Mouse (Mus musculus): Measurements from ENCODE around the gene Upk1b. TPM values are rescaled to one million over a fixed set of nuclear protein-coding genes. Genes with fewer than 3 reads are reported as not detected.

Upk1b gene
- polyA plus RNA-seq, 1 experiment, result 68.1 TPM

DNA sequence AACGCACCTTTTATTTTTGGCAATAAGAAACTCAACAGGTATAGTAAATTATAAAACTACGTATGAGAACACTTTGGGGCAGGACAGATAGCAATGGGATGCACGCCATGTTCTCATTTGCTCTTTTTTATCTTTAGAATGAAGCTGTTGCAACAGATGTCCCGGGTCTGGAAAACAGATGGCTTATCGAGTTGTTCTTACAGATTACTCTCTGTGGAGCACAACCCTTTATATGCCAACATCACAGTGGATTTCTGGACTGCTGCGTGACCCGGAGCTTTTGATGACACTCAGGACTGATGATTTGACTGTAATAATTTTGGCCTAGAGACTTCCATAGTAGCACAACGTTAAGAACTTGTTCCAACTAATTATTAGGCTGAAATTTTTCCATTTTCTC is 32.4 kb downstream of the Upk1b start:
- DNase-seq, result no peak
- no peak overlapping the region for H3K4me3 ChIP-seq (replicated peaks; ENCODE audit: extremely low read depth, low read depth, low read length)
- peaks cover 10% of the 10 kb centered on the region for H3K4me1 ChIP-seq (ENCODE audit: control insufficient read depth, insufficient read depth, low read length)
- TF ChIP-seq POLR2A (IDR thresholded peaks at IDR 0.05; ENCODE audit: borderline replicate concordance, extremely low read depth, low read depth, low read length) (no peak), CTCF (IDR thresholded peaks at IDR 0.05; ENCODE audit: insufficient read depth, low read length) (no peak)
- WGBS, result 81% methylated on average over 8 of the region's 8 CpGs

DNA sequence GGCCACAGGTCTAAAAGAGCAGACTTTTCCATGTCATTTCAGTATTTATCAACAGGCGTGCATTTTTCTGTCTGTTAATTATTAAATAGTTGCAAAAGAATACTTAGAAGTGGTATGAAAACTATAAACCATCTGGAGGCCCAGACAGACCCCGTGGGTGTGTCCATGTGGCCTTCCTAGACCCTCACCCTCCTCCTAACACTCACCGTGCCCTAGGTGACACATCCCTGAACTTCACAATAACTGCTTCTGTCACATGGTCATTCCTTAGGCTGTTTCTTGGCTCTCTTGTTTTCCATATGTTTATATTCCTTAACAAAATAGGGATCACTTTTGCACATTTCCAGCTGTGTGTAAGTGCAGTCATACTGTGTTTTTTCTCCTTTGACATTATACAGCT is 33.5 kb downstream of the Upk1b start:
- WGBS, result 62% methylated on average over 3 of the region's 3 CpGs
- Histone ChIP-seq H3K4me3 (replicated peaks; ENCODE audit: extremely low read depth, low read depth, low read length) (no peak overlapping the region), H3K4me1 (ENCODE audit: control insufficient read depth, insufficient read depth, low read length) (peaks cover 9% of the 10 kb centered on the region; the same call in 1 of the 2 replicates)
- no peak for DNase-seq
- TF ChIP-seq CTCF (IDR thresholded peaks at IDR 0.05; ENCODE audit: insufficient read depth, low read length), result no peak
- no peak for TF ChIP-seq POLR2A (IDR thresholded peaks at IDR 0.05; ENCODE audit: borderline replicate concordance, extremely low read depth, low read depth, low read length)

DNA sequence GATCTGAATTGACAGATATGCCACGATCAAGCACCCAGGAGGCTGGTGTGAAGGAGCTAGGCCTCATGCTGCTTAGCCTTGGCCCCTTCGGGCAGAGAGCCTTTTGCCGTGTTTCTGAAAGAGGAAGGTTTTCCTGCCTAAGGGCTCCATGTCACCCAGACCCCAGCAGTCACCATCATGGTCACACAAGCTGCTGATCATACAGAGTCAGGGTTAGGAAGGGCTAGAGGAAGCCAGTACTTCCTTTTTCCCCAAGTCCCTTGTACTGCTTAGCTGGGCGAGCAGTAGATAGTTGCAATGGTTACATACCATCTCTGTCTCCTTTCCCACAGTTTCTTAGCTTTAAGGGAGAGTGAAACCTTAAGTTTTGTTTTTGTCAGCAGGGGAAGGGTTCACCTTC is 36.6 kb downstream of the Upk1b start:
- TF ChIP-seq CTCF (IDR thresholded peaks at IDR 0.05; ENCODE audit: insufficient read depth, low read length) (no peak), POLR2A (IDR thresholded peaks at IDR 0.05; ENCODE audit: borderline replicate concordance, extremely low read depth, low read depth, low read length) (no peak)

DNA sequence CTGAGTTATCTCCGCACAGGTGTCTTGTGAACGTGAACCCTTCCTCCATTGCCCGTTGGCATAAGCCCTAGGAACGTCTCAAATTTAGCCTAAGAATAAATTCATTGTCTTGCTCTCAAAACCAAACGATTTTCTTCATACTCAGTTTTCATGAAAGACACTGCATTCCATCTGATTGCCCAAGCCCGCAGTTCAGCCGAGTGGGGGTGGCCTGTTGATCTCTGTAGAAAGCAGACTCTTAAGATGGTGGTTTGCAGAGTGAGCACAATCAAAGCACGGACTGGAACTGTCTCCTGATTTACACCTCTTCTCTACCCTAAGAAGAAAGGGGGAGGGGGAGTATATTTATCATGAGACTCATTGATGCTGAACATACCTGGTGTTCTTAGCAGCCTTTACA is 37.7 kb downstream of the Upk1b start:
- TF ChIP-seq POLR2A (IDR thresholded peaks at IDR 0.05; ENCODE audit: borderline replicate concordance, extremely low read depth, low read depth, low read length) (no peak), CTCF (IDR thresholded peaks at IDR 0.05; ENCODE audit: insufficient read depth, low read length) (no peak)
- WGBS, result 74% methylated on average over 8 of the region's 8 CpGs
- H3K4me1 ChIP-seq (ENCODE audit: control insufficient read depth, insufficient read depth, low read length), result peaks cover 14% of the 10 kb centered on the region; the same call in 1 of the 2 replicates
- DNase-seq, result no peak
- H3K4me3 ChIP-seq (replicated peaks; ENCODE audit: extremely low read depth, low read depth, low read length), result no peak overlapping the region

More for the DNA sequence above, 36.6 kb downstream of the Upk1b start:
- DNase-seq, result no peak
- H3K4me3 ChIP-seq (replicated peaks; ENCODE audit: extremely low read depth, low read depth, low read length), result no peak overlapping the region
- peaks cover 12% of the 10 kb centered on the region; the same call in 1 of the 2 replicates for H3K4me1 ChIP-seq (ENCODE audit: control insufficient read depth, insufficient read depth, low read length)
- WGBS, result 54% methylated on average over 4 of the region's 4 CpGs

DNA sequence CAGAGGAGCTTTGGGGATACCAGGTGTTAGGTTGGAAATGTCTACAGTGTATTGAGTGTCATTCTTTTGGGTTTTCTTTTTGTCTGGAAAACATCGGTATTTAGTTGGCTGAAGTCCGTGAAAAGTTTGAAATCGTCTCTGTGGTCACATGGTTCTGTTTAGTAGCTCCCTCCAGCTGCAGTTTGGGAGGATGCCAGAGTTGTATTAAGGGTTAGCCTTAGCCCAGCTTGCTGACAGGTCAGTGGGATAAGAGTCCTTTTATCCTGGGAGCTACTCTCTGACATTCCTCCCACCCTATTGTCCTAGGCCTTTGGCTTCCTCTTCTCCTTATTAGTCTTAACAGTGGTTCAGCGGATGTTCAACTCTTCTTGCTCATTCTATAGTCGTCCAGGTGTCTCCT is 38.2 kb downstream of the Upk1b start:
- no peak overlapping the region for H3K4me3 ChIP-seq (replicated peaks; ENCODE audit: extremely low read depth, low read depth, low read length)
- no peak for DNase-seq
- peaks cover 14% of the 10 kb centered on the region; the same call in 1 of the 2 replicates for H3K4me1 ChIP-seq (ENCODE audit: control insufficient read depth, insufficient read depth, low read length)
- TF ChIP-seq CTCF (IDR thresholded peaks at IDR 0.05; ENCODE audit: insufficient read depth, low read length) (no peak), POLR2A (IDR thresholded peaks at IDR 0.05; ENCODE audit: borderline replicate concordance, extremely low read depth, low read depth, low read length) (no peak)
- WGBS, result 69% methylated on average over 5 of the region's 5 CpGs

DNA sequence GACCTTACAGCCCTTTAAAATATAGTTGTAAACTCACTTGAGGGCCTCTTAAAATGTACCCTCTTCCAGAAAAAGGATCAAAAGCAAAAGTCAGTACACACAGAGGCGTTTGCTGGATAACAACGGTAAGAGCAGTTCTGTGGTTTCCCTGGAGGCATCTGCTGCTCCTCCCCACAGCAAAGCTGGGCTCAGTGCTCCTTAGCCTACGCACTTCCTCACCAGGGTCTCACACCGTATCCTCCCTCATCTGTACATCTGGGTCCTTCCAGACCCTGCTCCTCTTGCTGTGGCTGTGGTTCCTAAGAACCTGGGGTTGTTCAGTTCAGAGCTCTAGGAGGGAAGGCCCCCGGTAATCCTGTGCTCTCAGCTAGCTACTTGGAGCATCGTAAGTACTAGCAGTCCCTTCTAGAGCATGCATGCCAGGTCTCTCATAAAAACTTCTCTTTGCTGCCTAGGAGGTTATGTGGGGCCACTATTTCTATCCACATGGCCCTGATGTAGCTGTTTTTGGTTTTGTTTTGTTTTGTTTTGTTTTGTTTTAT is 39.2 kb downstream of the Upk1b start:
- no peak for DNase-seq
- TF ChIP-seq POLR2A (IDR thresholded peaks at IDR 0.05; ENCODE audit: borderline replicate concordance, extremely low read depth, low read depth, low read length) (no peak), CTCF (IDR thresholded peaks at IDR 0.05; ENCODE audit: insufficient read depth, low read length) (no peak)
- Histone ChIP-seq H3K4me1 (ENCODE audit: control insufficient read depth, insufficient read depth, low read length) (peaks cover 20% of the 10 kb centered on the region), H3K4me3 (replicated peaks; ENCODE audit: extremely low read depth, low read depth, low read length) (no peak overlapping the region)
- WGBS, result 66% methylated on average over 6 of the region's 6 CpGs

DNA sequence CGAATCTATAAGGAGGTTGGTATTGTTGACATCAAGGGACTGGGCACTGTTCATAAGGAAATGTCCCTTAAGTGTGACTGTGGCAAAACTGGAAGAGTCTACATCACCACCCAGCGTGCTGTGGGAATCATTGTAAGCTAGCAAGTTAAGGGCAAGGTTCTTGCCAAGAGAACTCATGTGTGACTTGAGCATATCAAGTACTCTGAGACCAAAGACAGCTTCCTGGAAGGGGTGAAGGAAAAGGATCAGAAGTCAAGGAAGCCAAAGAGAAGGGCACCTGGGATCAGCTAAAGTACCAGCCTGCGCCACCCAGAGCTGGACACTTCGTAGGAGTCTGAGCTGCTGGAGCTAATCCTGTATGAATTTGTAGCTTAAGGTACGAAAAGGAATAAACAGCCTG is 39.9 kb downstream of the Upk1b start:
- TF ChIP-seq CTCF (IDR thresholded peaks at IDR 0.05; ENCODE audit: insufficient read depth, low read length), result no peak
- no peak for TF ChIP-seq POLR2A (IDR thresholded peaks at IDR 0.05; ENCODE audit: borderline replicate concordance, extremely low read depth, low read depth, low read length)
- 93% methylated on average over 5 of the region's 5 CpGs for WGBS

DNA sequence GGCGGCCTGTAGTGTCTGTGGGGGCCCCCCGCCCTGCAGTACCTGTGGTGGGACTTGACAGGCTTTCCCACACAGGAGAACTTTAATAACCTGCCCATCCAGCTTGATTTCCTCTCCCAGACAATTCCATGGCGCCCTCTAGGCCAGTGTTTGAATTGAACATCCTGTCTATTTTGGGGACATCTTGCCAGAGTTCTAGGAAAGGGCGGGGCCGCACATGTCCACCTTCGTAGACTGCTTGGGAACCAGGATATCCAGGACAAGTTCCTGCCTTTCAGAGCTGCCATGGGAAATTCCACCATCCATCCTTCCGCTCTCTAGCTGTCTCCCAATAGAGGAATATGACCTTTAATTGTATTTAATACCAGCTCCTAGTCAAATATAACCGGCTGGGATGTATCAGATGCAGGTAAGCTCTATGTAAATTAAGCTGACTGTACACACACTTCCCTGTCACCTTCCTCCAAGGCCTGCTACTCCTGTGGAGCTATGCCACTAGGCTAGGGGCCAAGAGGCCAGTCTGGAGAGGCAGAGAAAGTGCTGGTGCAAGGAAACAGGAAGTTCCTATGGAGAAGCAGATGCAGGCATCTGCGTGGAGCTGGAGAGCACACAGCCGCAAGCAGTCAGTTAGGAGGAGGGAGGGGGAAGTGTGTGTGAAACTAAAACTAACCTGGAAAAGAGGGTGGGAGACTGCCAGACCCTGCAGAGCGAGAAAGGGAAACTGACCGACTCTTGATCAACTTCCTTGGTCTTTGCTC is 41.8 kb downstream of the Upk1b start:
- 55% methylated on average over 12 of the region's 12 CpGs for WGBS
- peaks cover 23% of the 10 kb centered on the region for H3K4me1 ChIP-seq (ENCODE audit: control insufficient read depth, insufficient read depth, low read length)
- no peak for TF ChIP-seq CTCF (IDR thresholded peaks at IDR 0.05; ENCODE audit: insufficient read depth, low read length)
- no peak for TF ChIP-seq POLR2A (IDR thresholded peaks at IDR 0.05; ENCODE audit: borderline replicate concordance, extremely low read depth, low read depth, low read length)
- H3K4me3 ChIP-seq (replicated peaks; ENCODE audit: extremely low read depth, low read depth, low read length), result no peak overlapping the region
- peak; percentile 5 for DNase-seq

More for the DNA sequence above, 39.9 kb downstream of the Upk1b start:
- Histone ChIP-seq H3K4me1 (ENCODE audit: control insufficient read depth, insufficient read depth, low read length) (peaks cover 25% of the 10 kb centered on the region), H3K4me3 (replicated peaks; ENCODE audit: extremely low read depth, low read depth, low read length) (no peak overlapping the region)
- no peak for DNase-seq

DNA sequence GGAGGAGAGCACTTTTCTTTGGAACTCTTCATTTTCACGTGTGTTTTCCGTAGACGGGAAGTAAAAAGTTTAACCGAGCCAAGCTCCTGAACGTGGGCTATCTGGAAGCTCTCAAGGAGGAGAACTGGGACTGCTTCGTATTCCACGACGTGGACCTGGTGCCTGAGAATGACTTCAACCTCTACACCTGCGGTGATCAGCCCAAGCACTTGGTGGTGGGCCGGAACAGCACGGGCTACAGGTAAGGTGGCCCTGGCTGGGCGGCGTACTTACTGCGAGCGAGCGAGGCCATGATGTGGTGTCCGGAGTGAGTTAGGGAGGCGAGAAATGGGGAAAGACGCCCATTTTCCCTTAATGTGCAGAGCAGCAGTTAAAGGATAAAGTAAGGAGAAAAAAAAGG is 42.5 kb downstream of the Upk1b start:
- WGBS, result 93% methylated on average over 19 of the region's 19 CpGs
- peak; percentile 2 for DNase-seq
- TF ChIP-seq CTCF (IDR thresholded peaks at IDR 0.05; ENCODE audit: insufficient read depth, low read length), result no peak
- TF ChIP-seq POLR2A (IDR thresholded peaks at IDR 0.05; ENCODE audit: borderline replicate concordance, extremely low read depth, low read depth, low read length), result no peak
- peaks cover 21% of the 10 kb centered on the region for H3K4me1 ChIP-seq (ENCODE audit: control insufficient read depth, insufficient read depth, low read length)
- no peak overlapping the region for H3K4me3 ChIP-seq (replicated peaks; ENCODE audit: extremely low read depth, low read depth, low read length)

DNA sequence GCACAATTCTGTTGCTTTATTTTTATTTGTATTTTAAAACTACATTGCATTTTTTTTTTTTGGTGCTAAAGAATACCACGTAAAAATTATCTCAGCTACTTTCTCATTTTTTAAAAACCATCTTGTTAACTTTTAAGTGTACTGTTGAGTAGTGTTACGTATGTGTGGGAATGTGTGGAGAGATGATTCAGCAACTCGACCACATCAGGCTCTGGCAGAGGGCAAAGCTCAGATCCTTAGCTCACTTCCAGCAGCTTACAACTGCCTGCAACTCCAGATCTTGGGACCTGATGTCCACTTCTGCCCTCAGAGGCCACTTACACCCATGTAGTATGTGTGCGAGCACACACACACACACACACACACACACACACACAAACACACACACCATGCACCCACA is 43.6 kb downstream of the Upk1b start:
- DNase-seq, result peak; percentile 2
- TF ChIP-seq POLR2A (IDR thresholded peaks at IDR 0.05; ENCODE audit: borderline replicate concordance, extremely low read depth, low read depth, low read length) (no peak), CTCF (IDR thresholded peaks at IDR 0.05; ENCODE audit: insufficient read depth, low read length) (no peak)
- Histone ChIP-seq H3K4me3 (replicated peaks; ENCODE audit: extremely low read depth, low read depth, low read length) (no peak overlapping the region), H3K4me1 (ENCODE audit: control insufficient read depth, insufficient read depth, low read length) (peaks cover 21% of the 10 kb centered on the region)
- 35% methylated on average over 4 of the region's 4 CpGs for WGBS

All from lung, adult 2 months (tissue).